In genomic region chr2:156763101-156763500, GRCm38 (mm10) we compare ENCODE assay signal across 9 mouse cellular contexts. TPM values are rescaled to one million over a fixed set of nuclear protein-coding genes. Genes with fewer than 3 reads are reported as not detected.
DNase-seq lines count a peak whose midpoint lies in the region; ATAC-seq lines count a peak whose summit lies in the region.
"Had no signal": no experiment of that assay in that cellular context is flagged by ENCODE, and none has a peak within 500 bp of the region (broad histone marks: within the 10 kb centered on the region; RNA-seq: fewer than 3 reads in every experiment).

No protein-coding gene starts in this region.

- DNase-seq in kidney, adult 11 months = peak; percentile 66
- peak; percentile 88 for DNase-seq in adrenal gland, postnatal 10 days
- DNase-seq in heart, postnatal 10 days = peak; percentile 61 to 66
- no peak for DNase-seq in frontal cortex, postnatal 36 days (ENCODE audit: low spot score in 2 of 2)
- no peak for DNase-seq in embryo, embryonic 10 days (ENCODE audit: low spot score)
- no peak for DNase-seq in forebrain, embryonic 11.5 days (ENCODE audit: low spot score)

- H3K4me1 ChIP-seq in kidney, embryonic 14.5 days (ENCODE audit: control insufficient read depth, insufficient read depth, low read length) = peaks cover 7% of the 10 kb centered on the region
- H3K4me1 ChIP-seq in lung, embryonic 16.5 days (replicated peaks; ENCODE audit: control insufficient read depth, insufficient read depth, low read length) = peaks cover 4% of the 10 kb centered on the region; the same call in 1 of the 2 replicates
- H3K4me1 ChIP-seq in forebrain, embryonic 11.5 days (replicated peaks; ENCODE audit: control insufficient read depth, insufficient read depth, low read length) = no peaks in the 10 kb centered on the region

- peaks cover 53% of the 10 kb centered on the region for H3K36me3 ChIP-seq in kidney, embryonic 14.5 days (ENCODE audit: control insufficient read depth, insufficient read depth, low read length)
- peaks cover 21% of the 10 kb centered on the region for H3K36me3 ChIP-seq in lung, embryonic 16.5 days (ENCODE audit: control insufficient read depth, insufficient read depth, low read length)
- H3K36me3 ChIP-seq in forebrain, embryonic 11.5 days (ENCODE audit: control insufficient read depth, insufficient read depth, low read length) = peaks cover 24% of the 10 kb centered on the region

- intact Hi-C loops in heart, postnatal 10 days (cut with DNase I) = loop anchor here (5.0 kb wide), 1 partner anchor 41 kb away; no protein-coding TSS in a partner anchor

- no peak overlapping the region for H3K4me2 ChIP-seq in kidney, embryonic 14.5 days (replicated peaks; ENCODE audit: low read depth, low read length)
- no peak overlapping the region for H3K4me2 ChIP-seq in lung, embryonic 16.5 days (ENCODE audit: low read depth, low read length)
- no peak overlapping the region for H3K4me2 ChIP-seq in forebrain, embryonic 11.5 days (ENCODE audit: low read depth, low read length, severe bottlenecking)

- WGBS in kidney, embryonic 14.5 days = 83% methylated on average over 11 of the region's 11 CpGs
- 51% methylated on average over 11 of the region's 11 CpGs for WGBS in lung, embryonic 16.5 days
- 87% methylated on average over 11 of the region's 11 CpGs for WGBS in forebrain, embryonic 11.5 days

- H3K9me3 ChIP-seq in kidney, embryonic 14.5 days (ENCODE audit: control insufficient read depth, low read length) = peaks cover 4% of the 10 kb centered on the region; the same call in 1 of the 2 replicates
- H3K9me3 ChIP-seq in lung, embryonic 16.5 days (ENCODE audit: control insufficient read depth, low read length) = peaks cover 4% of the 10 kb centered on the region; the same call in 1 of the 2 replicates
- peaks cover 3% of the 10 kb centered on the region; the same call in 1 of the 2 replicates for H3K9me3 ChIP-seq in forebrain, embryonic 11.5 days (ENCODE audit: control insufficient read depth, low read length)

- no peak overlapping the region for H3K9ac ChIP-seq in kidney, embryonic 14.5 days (ENCODE audit: low read depth, low read length)
- no peak overlapping the region for H3K9ac ChIP-seq in lung, embryonic 16.5 days (ENCODE audit: low read length)
- H3K9ac ChIP-seq in forebrain, embryonic 11.5 days (ENCODE audit: low read length) = no peak overlapping the region

- no peaks in the 10 kb centered on the region for H3K27me3 ChIP-seq in kidney, embryonic 14.5 days (ENCODE audit: control insufficient read depth, insufficient read depth, low read length)
- H3K27me3 ChIP-seq in lung, embryonic 16.5 days (ENCODE audit: control insufficient read depth, insufficient read depth, low read depth, low read length) = no peaks in the 10 kb centered on the region
- no peaks in the 10 kb centered on the region for H3K27me3 ChIP-seq in forebrain, embryonic 11.5 days (ENCODE audit: control insufficient read depth, insufficient read depth, low read length)

- no peak for ATAC-seq in kidney, embryonic 14.5 days (ENCODE audit: low FRiP score, low TSS enrichment)
- ATAC-seq in lung, embryonic 16.5 days (ENCODE audit: low read depth) = peak; percentile 76
- ATAC-seq in forebrain, embryonic 11.5 days (replicated peaks; ENCODE audit: low FRiP score) = no peak

- no peak overlapping the region for H3K4me3 ChIP-seq in kidney, embryonic 14.5 days (ENCODE audit: low read length)
- H3K4me3 ChIP-seq in lung, embryonic 16.5 days (ENCODE audit: low read length) = no peak overlapping the region
- H3K4me3 ChIP-seq in forebrain, embryonic 11.5 days (ENCODE audit: low read depth, low read length) = no peak overlapping the region

- H3K27ac ChIP-seq in kidney, embryonic 14.5 days (ENCODE audit: low read depth, low read length) = no peak overlapping the region
- peak overlapping the region; percentile 41 for H3K27ac ChIP-seq in lung, embryonic 16.5 days (ENCODE audit: low read length)
- H3K27ac ChIP-seq in forebrain, embryonic 11.5 days (ENCODE audit: low read depth, low read length) = no peak overlapping the region

RNA-seq across cellular contexts. Expression of gene Myl9, which starts 12.1 kb away (rescaled TPM):
- 218 and 250 TPM in 2 replicates for polyA plus RNA-seq in kidney, embryonic 14.5 days (2014; fragmentation: Nextera tagmentation; extraction: Ambion mirVana)
- 10 to 100 TPM; 67.9 to 90.2 TPM for total RNA-seq in adrenal gland, postnatal 10 days (2021)
- total RNA-seq in heart, postnatal 10 days (2021) = 100 to 1,000 TPM; 391 to 523 TPM
- polyA plus RNA-seq in lung, embryonic 16.5 days (2015; fragmentation: Nextera tagmentation; extraction: Ambion mirVana) = 371 and 400 TPM in 2 replicates
- polyA plus RNA-seq in forebrain, embryonic 11.5 days (2014; fragmentation: Nextera tagmentation; extraction: Ambion mirVana) = 105 and 121 TPM in 2 replicates
- total RNA-seq: common myeloid progenitor, adult 5-6 weeks had no signal

Comparison
In these comparisons a context has a peak if more than half of its experiments do, and no peak if none do; other contexts are left out.
1. DNase-seq: peak in kidney, adult 11 months (single experiment), adrenal gland, postnatal 10 days (single experiment) and heart, postnatal 10 days (2 of 2); none in frontal cortex, postnatal 36 days (0 of 2), embryo, embryonic 10 days (single experiment) and forebrain, embryonic 11.5 days (single experiment).